Mouse (Mus musculus) liver, adult 2 months (tissue): ENCODE measurements around the gene Fut2.

Experiments
- CTCF ChIP-seq: fragments of 200-500 bp; IDR thresholded peaks from 2 replicates; pipeline ENCODE4 v1.5.1; 2011; ENCODE audit warnings: low read depth, low read length, control low read depth
- POLR2A ChIP-seq: fragments of 200-500 bp; IDR thresholded peaks from 2 replicates; pipeline ENCODE4 v1.6.1; 2011; ENCODE audit warnings: low read length, control low read depth; ENCODE audit not compliant: insufficient read depth; ENCODE audit errors: extremely low read depth

GRCm38 (mm10) chr7:45693921-45694591 lies 27.9 kb upstream of the Fut2 start, which contains the start of gene Sec1:
- TF ChIP-seq POLR2A = no peak
- no peak for TF ChIP-seq CTCF
